Mouse (Mus musculus) ES-E14 (cell line): Measurements from ENCODE around the gene 4930442H23Rik.

Experiments
- CHD2 ChIP-seq: IDR thresholded peaks from 2 replicates; pipeline ENCODE4 v1.6.1; 2014; ENCODE audit warnings: mild to moderate bottlenecking, low read depth, low read length, inconsistent platforms
- HCFC1 ChIP-seq: IDR thresholded peaks from 2 replicates; pipeline ENCODE4 v1.6.1; 2012; ENCODE audit warnings: low read length, inconsistent platforms, borderline replicate concordance; ENCODE audit not compliant: insufficient read depth
- MAFK ChIP-seq: IDR thresholded peaks from 2 replicates; pipeline ENCODE4 v1.6.1; 2014; ENCODE audit warnings: mild to moderate bottlenecking, low read depth, low read length, inconsistent platforms; ENCODE audit not compliant: insufficient read depth
- ZC3H11A ChIP-seq: IDR thresholded peaks from 2 replicates; pipeline ENCODE4 v1.6.1; 2012; ENCODE audit warnings: low read depth, mild to moderate bottlenecking, inconsistent platforms, low read length, borderline replicate concordance

DNA sequence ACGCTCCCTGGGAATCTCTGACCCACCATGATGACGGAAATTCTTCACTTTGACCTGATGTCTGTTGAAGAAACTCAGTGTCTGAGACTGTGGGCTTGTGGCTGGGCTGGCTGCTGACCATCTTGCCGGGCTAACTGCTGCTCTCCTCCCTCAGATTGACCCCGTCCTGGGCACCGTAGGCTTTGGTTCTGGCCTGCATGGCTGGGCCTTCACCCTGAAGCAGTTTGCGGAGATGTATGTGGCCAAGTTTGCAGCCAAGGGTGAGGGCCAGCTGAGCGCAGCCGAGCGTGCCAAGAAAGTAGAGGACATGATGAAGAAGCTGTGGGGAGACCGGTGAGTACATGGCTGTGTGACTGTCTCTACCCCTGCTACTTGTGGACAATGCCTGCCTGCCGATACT is 4.7 kb downstream of the 4930442H23Rik start:
- TF ChIP-seq ZC3H11A (no peak), CHD2 (no peak), HCFC1 (no peak), MAFK (no peak)
